Mouse (Mus musculus): ENCODE data around the gene Mars. TPM values are rescaled to one million over a fixed set of nuclear protein-coding genes. Genes with fewer than 3 reads are reported as not detected.

Mars gene
- polyA plus RNA-seq, 1 experiment = 32.4 TPM

DNA sequence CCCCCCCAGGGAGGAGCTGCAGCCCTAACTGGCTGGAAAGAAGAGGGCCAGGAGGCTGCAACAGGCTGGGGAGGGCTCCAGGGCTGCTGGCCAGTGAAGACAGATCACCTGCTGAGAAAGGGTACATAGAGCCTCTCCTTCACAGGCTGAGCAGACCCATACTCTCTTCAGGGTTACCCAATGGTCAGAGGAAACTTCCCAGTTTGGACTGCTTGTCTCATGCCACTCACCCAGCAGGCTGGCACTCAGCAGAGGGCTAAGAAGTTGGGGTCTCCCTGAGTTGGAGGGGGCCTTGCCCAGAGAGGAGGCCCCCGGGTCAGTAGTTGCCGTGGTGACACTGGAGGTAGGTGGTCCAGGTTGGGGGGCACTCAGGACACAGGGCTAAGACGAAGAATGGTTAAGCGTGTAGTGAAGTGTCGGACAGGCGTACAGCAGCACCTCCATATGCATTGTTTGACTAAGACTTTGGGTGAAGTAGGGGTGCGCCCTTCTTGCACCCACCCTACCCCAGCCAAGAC is 27.4 kb downstream of the Mars start:
- no peak for TF ChIP-seq CTCF (IDR thresholded peaks at IDR 0.05; ENCODE audit: control insufficient read depth, insufficient read depth, insufficient replicate concordance, low read depth, low read length)
- no peak for TF ChIP-seq POLR2A (IDR thresholded peaks at IDR 0.05; ENCODE audit: control insufficient read depth, low read depth, low read length)
- Histone ChIP-seq H3K27ac (ENCODE audit: control insufficient read depth, insufficient read depth, low read depth, low read length) (no peak overlapping the region), H3K4me3 (ENCODE audit: control insufficient read depth, low read depth, low read length) (no peak overlapping the region), H3K36me3 (ENCODE audit: control insufficient read depth, insufficient read depth, low read length) (no peaks in the 10 kb centered on the region; the same call in none of the 2 replicates), H3K27me3 (ENCODE audit: control insufficient read depth, insufficient read depth, low read length) (no peaks in the 10 kb centered on the region), H3K4me1 (ENCODE audit: control insufficient read depth, insufficient read depth, low read length) (peaks cover 17% of the 10 kb centered on the region)

DNA sequence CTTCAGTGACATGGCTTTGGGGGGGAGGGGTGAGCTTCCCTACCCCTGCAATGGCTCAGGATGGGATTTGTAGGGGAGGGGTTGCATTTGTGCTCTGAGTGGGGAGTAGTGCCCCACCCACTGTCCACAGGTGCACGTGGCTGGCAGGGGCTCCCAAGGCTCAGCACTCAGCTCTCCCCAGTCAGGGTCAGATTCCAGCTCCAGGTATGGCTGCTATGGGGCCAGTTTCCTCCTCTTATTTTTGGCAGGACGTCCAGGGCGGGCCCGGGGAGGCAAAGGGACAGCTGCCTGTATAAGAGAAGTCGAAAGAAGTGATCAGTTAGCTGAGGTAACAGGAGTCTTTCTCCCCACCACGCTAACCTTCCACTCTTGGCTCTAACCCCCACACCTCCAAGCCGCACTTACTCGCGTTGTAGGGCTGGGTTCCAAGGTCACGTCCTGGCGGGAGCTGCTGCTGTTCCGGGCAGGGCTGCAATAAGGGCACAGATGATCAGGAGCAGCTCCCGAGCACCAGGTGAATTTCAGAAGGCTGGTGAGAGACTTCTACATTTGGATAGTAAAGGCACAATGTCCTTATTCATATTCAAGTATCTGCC is 28.9 kb downstream of the Mars start:
- no peak for TF ChIP-seq POLR2A (IDR thresholded peaks at IDR 0.05; ENCODE audit: control insufficient read depth, low read depth, low read length)
- TF ChIP-seq CTCF (IDR thresholded peaks at IDR 0.05; ENCODE audit: control insufficient read depth, insufficient read depth, insufficient replicate concordance, low read depth, low read length) = no peak
- Histone ChIP-seq H3K27ac (ENCODE audit: control insufficient read depth, insufficient read depth, low read depth, low read length) (no peak overlapping the region), H3K4me1 (ENCODE audit: control insufficient read depth, insufficient read depth, low read length) (peaks cover 12% of the 10 kb centered on the region), H3K36me3 (ENCODE audit: control insufficient read depth, insufficient read depth, low read length) (no peaks in the 10 kb centered on the region; the same call in none of the 2 replicates), H3K4me3 (ENCODE audit: control insufficient read depth, low read depth, low read length) (no peak overlapping the region), H3K27me3 (ENCODE audit: control insufficient read depth, insufficient read depth, low read length) (no peaks in the 10 kb centered on the region)

- H3K27ac ChIP-seq (ENCODE audit: control insufficient read depth, insufficient read depth, low read depth, low read length) = no peak overlapping the region
- H3K36me3 ChIP-seq (ENCODE audit: control insufficient read depth, insufficient read depth, low read length) = peaks cover under 1% of the 10 kb centered on the region
- no peak overlapping the region for H3K4me3 ChIP-seq (ENCODE audit: control insufficient read depth, low read depth, low read length)
- H3K4me1 ChIP-seq (ENCODE audit: control insufficient read depth, insufficient read depth, low read length) = no peaks in the 10 kb centered on the region; the same call in 1 of the 2 replicates
- TF ChIP-seq POLR2A (IDR thresholded peaks at IDR 0.05; ENCODE audit: control insufficient read depth, low read depth, low read length) (no peak), CTCF (IDR thresholded peaks at IDR 0.05; ENCODE audit: control insufficient read depth, insufficient read depth, insufficient replicate concordance, low read depth, low read length) (no peak)
- H3K27me3 ChIP-seq (ENCODE audit: control insufficient read depth, insufficient read depth, low read length) = no peaks in the 10 kb centered on the region
Measured at GRCm38 (mm10) chr10:127281316-127281715, 30.3 kb downstream of the Mars start.

DNA sequence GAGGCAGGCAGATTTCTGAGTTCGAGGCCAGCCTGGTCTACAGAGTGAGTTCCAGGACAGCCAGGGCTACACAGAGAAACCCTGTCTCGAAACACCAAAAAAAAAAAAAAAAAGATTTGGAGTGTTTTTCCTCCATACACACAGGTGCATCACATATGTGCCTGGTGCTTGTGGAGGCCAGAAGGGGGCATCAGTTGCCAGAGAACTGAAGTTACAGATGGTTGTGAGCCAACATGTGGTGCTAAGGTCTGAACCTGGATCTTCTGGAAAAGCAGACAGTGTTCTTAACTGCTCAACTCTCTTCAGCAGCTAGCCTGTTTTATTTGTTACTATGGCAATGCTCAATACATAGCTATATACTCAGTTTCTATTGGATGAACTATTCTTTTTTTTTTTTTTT is 31.9 kb downstream of the Mars start:
- H3K27me3 ChIP-seq (ENCODE audit: control insufficient read depth, insufficient read depth, low read length) = no peaks in the 10 kb centered on the region
- H3K4me1 ChIP-seq (ENCODE audit: control insufficient read depth, insufficient read depth, low read length) = no peaks in the 10 kb centered on the region
- H3K36me3 ChIP-seq (ENCODE audit: control insufficient read depth, insufficient read depth, low read length) = peaks cover 3% of the 10 kb centered on the region
- H3K27ac ChIP-seq (ENCODE audit: control insufficient read depth, insufficient read depth, low read depth, low read length) = no peak overlapping the region
- no peak overlapping the region for H3K4me3 ChIP-seq (ENCODE audit: control insufficient read depth, low read depth, low read length)
- no peak for TF ChIP-seq POLR2A (IDR thresholded peaks at IDR 0.05; ENCODE audit: control insufficient read depth, low read depth, low read length)
- no peak for TF ChIP-seq CTCF (IDR thresholded peaks at IDR 0.05; ENCODE audit: control insufficient read depth, insufficient read depth, insufficient replicate concordance, low read depth, low read length)

- H3K4me1 ChIP-seq (ENCODE audit: control insufficient read depth, insufficient read depth, low read length) = no peaks in the 10 kb centered on the region
- no peak overlapping the region for H3K27ac ChIP-seq (ENCODE audit: control insufficient read depth, insufficient read depth, low read depth, low read length)
- no peaks in the 10 kb centered on the region for H3K27me3 ChIP-seq (ENCODE audit: control insufficient read depth, insufficient read depth, low read length)
- H3K36me3 ChIP-seq (ENCODE audit: control insufficient read depth, insufficient read depth, low read length) = peaks cover 3% of the 10 kb centered on the region
- H3K4me3 ChIP-seq (ENCODE audit: control insufficient read depth, low read depth, low read length) = no peak overlapping the region
- TF ChIP-seq POLR2A (IDR thresholded peaks at IDR 0.05; ENCODE audit: control insufficient read depth, low read depth, low read length) (no peak), CTCF (IDR thresholded peaks at IDR 0.05; ENCODE audit: control insufficient read depth, insufficient read depth, insufficient replicate concordance, low read depth, low read length) (no peak)
Measured at GRCm38 (mm10) chr10:127274261-127275022, 37.1 kb downstream of the Mars start.

DNA sequence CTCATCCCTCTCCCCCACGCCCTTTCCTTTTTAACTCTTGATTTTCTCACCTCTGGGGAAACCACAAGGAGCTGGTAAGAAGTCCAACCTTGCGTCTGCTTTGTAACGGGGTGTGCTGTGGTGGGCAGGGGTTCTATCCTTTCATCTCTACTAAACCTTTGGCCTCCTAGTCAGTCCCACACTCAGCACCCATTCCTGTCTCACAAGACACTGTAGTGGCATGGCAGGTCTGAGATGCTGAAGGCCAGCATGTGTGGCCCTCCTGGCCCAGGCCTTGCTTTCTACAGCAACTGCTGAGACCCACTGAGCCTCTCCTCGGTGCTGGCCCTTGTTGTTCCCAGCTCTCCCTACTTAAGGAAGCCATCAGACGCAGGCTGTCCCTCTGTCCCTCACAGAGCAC is 39.2 kb downstream of the Mars start:
- Histone ChIP-seq H3K4me3 (ENCODE audit: control insufficient read depth, low read depth, low read length) (no peak overlapping the region), H3K27me3 (ENCODE audit: control insufficient read depth, insufficient read depth, low read length) (no peaks in the 10 kb centered on the region), H3K36me3 (ENCODE audit: control insufficient read depth, insufficient read depth, low read length) (peaks cover 5% of the 10 kb centered on the region), H3K27ac (ENCODE audit: control insufficient read depth, insufficient read depth, low read depth, low read length) (no peak overlapping the region), H3K4me1 (ENCODE audit: control insufficient read depth, insufficient read depth, low read length) (peaks cover 1% of the 10 kb centered on the region)
- TF ChIP-seq POLR2A (IDR thresholded peaks at IDR 0.05; ENCODE audit: control insufficient read depth, low read depth, low read length) (no peak), CTCF (IDR thresholded peaks at IDR 0.05; ENCODE audit: control insufficient read depth, insufficient read depth, insufficient replicate concordance, low read depth, low read length) (no peak)

- TF ChIP-seq POLR2A (IDR thresholded peaks at IDR 0.05; ENCODE audit: control insufficient read depth, low read depth, low read length) (no peak), CTCF (IDR thresholded peaks at IDR 0.05; ENCODE audit: control insufficient read depth, insufficient read depth, insufficient replicate concordance, low read depth, low read length) (no peak)
- peaks cover 3% of the 10 kb centered on the region for H3K36me3 ChIP-seq (ENCODE audit: control insufficient read depth, insufficient read depth, low read length)
- H3K27me3 ChIP-seq (ENCODE audit: control insufficient read depth, insufficient read depth, low read length) = no peaks in the 10 kb centered on the region
- H3K27ac ChIP-seq (ENCODE audit: control insufficient read depth, insufficient read depth, low read depth, low read length) = no peak overlapping the region
- H3K4me1 ChIP-seq (ENCODE audit: control insufficient read depth, insufficient read depth, low read length) = peaks cover 4% of the 10 kb centered on the region
- H3K4me3 ChIP-seq (ENCODE audit: control insufficient read depth, low read depth, low read length) = no peak overlapping the region
Measured at GRCm38 (mm10) chr10:127269884-127270283, 41.7 kb downstream of the Mars start.

Data from testis, adult 2 months (tissue).